Mouse (Mus musculus) kidney, adult 11 months (tissue): Measurements from ENCODE around the gene Tax1bp3.

Source experiments
- DNase-seq: peaks from one replicate; pipeline ENCODE4 v3.0.0; 2022

The Tax1bp3 gene

GRCm38 (mm10) chr11:73176186-73176585 is 697 bp upstream of the Tax1bp3 start:
- DNase-seq, result no peak

DNA sequence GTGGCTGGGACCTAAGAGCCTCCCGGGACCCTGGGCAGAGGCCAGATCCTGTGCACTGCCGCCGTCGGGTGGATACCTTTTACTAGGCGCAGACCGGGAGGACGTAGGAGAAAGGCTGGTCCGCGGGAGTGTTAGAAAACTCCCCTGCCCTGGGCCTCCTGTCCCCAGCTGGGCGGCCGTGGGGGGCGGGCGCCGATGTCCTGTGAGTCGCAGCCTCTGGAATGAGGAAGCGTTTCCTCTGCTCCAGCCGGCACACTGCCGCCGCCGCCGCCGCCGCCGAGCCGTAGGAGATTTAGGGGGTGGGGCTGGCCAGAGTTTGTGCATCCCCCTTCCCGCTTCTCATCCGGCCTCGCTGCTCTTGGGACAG is 609 bp downstream of the Tax1bp3 start:
- DNase-seq, result peak; percentile 83

- peak; percentile 49 for DNase-seq
Measured at GRCm38 (mm10) chr11:73177895-73178294, 1.0 kb downstream of the Tax1bp3 start.

DNA sequence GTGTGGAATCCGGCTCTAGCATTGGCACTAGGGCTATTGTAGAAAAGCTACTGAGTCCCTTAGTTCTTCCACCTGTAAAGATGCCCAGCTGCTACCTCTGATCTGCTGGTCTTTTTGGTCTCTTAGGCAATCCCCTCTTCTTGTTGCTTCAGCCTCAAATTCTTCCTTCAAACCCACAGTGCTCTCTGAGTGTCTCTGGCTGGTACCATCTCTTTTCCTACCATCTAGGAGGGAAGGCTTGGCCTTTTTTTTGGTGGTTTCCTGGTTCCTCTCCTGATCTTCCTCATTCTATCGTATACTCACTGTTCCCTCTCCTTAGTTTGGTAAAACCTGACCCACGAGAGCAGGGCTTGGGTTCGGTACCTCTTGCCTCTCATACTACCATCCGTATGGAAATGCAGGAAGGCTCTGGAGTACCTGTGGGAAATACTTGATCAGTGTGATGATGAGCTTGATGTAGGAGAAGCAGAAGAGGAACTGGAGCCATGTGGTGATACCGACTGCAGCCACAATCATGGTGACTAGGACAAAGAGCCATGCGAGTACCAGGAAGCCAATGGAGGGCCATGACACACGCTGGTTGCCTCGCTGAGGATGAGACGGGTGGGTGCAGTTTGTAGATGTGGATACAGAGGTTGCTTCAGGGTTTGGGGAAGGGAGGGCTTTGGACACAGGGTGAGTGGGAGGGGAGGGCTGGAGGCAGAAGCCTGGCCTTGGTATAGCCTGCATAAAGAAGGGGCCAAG is 9.2 kb downstream of the Tax1bp3 start:
- no peak for DNase-seq

GRCm38 (mm10) chr11:73187231-73187630 is 10.3 kb downstream of the Tax1bp3 start:
- DNase-seq, result peak; percentile 70

- no peak for DNase-seq
Measured at GRCm38 (mm10) chr11:73193047-73193446, 16.2 kb downstream of the Tax1bp3 start.

DNA sequence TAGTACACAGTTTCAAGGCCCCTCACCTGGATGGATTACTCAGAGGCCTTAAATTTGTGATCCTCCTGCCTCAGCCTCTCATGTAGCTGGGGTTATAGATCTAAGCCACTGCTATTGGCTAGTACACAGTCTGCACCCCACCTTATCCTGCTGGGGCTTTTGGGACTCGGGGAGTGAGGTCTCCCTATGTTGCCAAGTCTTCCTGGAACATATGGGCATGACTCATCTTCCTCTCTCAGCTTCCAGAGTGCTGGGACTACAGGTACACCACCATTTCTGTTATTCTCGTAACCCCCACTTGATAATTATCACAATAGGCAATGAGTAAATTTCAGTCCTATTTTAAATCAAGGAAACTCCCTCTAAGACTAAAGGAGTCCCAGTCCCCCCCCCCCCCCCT is 17.6 kb downstream of the Tax1bp3 start:
- no peak for DNase-seq

- DNase-seq, result no peak
Measured at GRCm38 (mm10) chr11:73198190-73198589, 21.3 kb downstream of the Tax1bp3 start.

GRCm38 (mm10) chr11:73198603-73199229 is 21.8 kb downstream of the Tax1bp3 start, which contains the start of gene Ctns:
Gene Ctns, minus strand, starts transcription at chr11:73199042.
- DNase-seq, result peak; percentile 93

GRCm38 (mm10) chr11:73199230-73199712 is 22.4 kb downstream of the Tax1bp3 start, which contains the start of gene Shpk:
Gene Shpk, plus strand, starts transcription at chr11:73199460.
- DNase-seq, result peak; percentile 97

DNA sequence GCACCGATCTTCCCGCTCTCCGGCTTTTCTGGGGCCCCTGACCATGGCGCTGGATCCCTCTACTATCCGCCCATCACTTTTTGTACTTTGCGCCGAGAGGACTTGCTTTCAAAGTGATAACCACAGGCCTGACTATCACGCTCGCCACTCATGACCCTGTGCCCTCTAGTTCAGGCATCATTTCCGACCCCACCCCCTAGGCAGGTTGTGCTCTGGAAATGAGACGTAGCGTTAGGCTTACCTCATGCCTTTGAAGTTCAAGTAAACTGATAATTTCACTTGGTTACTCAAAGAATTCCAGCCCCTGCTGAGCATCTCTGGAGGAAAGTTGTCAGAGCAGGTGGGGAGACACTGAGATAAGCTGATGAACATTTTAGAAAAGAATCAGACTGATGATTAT is 23.0 kb downstream of the Tax1bp3 start:
- peak; percentile 59 for DNase-seq

GRCm38 (mm10) chr11:73201021-73201420 is 24.1 kb downstream of the Tax1bp3 start:
- DNase-seq, result no peak

DNA sequence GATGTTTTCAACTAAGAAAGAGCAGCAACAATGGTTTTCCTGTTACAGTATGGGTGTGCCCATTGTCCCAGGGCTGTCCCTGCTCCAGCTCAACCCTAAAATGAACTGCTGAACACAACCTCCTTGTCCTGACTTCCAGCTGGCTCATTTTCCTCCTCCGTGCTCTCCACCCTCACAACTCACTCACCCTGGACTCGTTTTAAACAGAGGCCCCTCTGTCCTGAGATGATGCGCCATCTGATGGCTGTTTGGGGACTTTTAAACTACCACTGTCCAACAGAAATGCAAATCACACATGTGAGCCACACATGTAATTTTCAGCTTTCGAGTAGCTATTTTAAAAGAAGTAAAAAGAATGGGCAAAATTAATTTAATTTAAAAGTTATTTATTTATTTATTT is 24.7 kb downstream of the Tax1bp3 start:
- DNase-seq, result no peak

- no peak for DNase-seq
Measured at GRCm38 (mm10) chr11:73203895-73204294, 27.0 kb downstream of the Tax1bp3 start.

GRCm38 (mm10) chr11:73205194-73205593 is 28.3 kb downstream of the Tax1bp3 start:
- no peak for DNase-seq

DNA sequence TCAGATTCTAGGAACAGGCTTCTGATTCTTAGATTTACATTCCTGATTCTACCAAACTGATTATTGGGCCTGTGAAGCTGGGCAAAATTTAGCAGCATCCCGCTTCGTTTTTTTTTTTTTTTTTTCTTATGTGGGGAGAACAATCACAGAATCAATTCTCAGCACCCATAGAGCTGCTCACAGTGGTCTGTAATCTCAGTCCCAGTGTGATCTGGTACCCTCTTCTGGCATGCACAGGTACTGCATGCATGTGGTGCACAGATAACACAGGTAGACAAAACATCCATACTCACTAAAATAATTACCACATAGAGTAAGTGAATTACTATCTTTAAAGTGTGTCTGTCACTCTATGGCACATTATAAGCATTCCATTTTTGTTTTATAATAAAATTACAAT is 30.7 kb downstream of the Tax1bp3 start:
- DNase-seq, result no peak

DNA sequence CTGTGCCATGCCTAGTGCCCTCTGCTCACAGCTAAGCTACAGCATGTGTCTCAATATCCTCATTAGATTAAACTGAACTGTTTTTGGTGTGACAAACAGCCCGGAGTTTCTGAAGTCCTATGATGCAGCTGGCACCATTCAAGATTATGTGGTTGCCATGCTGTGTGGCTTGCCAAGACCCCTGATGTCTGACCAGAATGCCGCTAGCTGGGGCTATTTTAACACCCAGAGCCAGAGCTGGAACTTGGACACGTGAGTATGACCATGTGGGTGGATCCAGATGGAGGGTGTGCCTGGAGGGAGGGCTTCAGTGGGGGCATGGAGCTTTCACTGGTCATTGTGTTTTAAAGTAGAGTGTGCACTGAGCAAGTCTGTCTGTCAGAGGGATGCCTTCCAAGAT is 37.1 kb downstream of the Tax1bp3 start:
- no peak for DNase-seq

DNA sequence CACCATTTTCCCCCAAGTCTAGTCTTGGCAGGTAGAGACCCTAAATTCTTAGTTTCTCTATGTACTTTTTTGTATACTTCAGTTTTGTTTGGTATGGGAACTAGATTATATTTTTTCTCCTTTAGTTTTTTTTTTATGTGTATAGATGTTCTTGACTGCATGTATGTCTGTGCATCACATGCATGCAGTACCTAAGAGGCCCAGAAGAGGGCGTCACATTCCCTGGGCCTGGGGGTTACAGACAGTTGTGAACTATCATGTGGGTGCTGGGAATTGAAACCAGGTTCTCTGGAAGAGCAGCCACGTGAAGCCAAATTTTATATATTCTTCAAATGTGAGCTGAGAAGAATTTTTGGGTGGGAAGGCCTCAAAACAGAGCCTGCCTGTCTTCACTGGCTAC is 42.8 kb downstream of the Tax1bp3 start:
- no peak for DNase-seq

DNA sequence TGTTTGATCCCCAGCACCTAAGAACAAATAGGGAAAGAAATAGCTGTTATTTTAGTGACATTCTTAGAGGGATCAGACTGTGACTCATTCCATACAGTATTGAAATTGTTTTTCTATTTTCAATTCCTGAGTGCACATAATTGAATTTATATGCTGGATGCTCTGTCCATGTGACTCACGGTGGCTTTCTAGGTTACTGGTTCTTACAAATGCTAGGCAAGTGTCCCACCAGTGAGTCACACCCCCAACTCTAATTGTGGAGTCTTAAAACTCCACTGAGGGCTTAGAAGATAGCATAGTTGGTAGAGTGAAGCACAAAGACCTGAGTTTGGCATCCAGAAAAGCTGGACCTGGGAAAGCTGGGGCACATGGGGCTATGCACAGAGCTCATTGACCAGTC is 43.8 kb downstream of the Tax1bp3 start:
- DNase-seq, result no peak

- no peak for DNase-seq
Measured at GRCm38 (mm10) chr11:73222846-73223245, 46.0 kb downstream of the Tax1bp3 start.

GRCm38 (mm10) chr11:73223966-73224365 is 47.1 kb downstream of the Tax1bp3 start:
- DNase-seq, result peak; percentile 43

DNA sequence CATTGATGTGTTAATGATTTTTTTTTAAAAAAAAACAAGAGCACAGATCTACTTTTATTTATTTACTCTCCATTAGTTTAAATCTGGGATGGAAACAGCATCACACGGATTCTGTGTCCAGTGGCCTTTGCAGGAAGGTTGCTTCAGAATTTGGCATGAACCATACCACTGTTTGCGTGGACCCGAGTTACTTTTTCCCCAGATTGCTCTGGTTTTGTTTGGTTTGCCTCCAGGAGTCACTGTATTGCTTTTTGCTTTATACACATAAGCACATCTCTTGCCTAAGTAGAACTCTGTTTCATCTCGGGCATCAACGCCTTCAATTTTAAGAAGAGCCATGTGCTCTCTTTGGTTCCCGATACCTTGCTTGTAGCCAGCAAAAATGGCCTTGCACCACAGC is 49.0 kb downstream of the Tax1bp3 start:
- DNase-seq, result no peak

- DNase-seq, result peak; percentile 31
Measured at GRCm38 (mm10) chr11:73228881-73229280, 52.0 kb downstream of the Tax1bp3 start.

GRCm38 (mm10) chr11:73230081-73230480 is 53.2 kb downstream of the Tax1bp3 start:
- DNase-seq, result no peak
